Mouse (Mus musculus): ENCODE measurements around the gene Map2k1.

- TF ChIP-seq CTCF (conservative IDR thresholded peaks at IDR 0.05; ENCODE audit: low read length) (no peak), POU5F1 (IDR thresholded peaks at IDR 0.05; ENCODE audit: borderline replicate concordance, low read length) (no peak)
Observed at GRCm38 (mm10) chr9:64184166-64184840, 69.1 kb downstream of the Map2k1 start.

All from E14TG2a.4 (cell line).